Mouse (Mus musculus): ENCODE results near the gene Zrsr1.
A peak's percentile ranks its signal among the peaks of the same experiment; 100 is the strongest.

DNA sequence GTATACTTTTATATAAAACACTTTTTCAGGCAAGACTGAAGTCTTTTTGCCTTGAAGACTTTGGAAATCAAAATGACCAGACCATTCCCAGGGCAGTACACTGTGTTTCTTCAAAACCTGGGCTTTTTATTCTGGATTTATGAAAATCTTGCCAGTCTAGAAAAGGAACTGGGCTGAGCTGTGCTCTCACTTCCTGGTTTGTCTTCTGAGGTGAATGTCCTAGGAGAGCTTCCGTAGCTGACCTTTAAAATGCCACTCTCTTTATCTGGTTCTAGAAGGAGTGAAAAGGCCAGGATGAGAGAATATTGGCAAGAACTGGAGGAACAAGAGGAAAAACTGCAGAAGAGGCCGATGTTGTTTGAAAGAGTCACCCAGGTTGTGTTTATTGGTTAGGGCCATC lies 51.4 kb downstream of the Zrsr1 start:
- TF ChIP-seq MAX (IDR thresholded peaks at IDR 0.05; ENCODE audit: low read length) (no peak), CTCF (conservative IDR thresholded peaks at IDR 0.05 in 1 of 2, IDR thresholded peaks at IDR 0.05 in 1 of 2; ENCODE audit: low read depth in 2 of 2, low read length in 2 of 2) (no peak), HCFC1 (IDR thresholded peaks at IDR 0.05; ENCODE audit: low read depth, low read length) (peak; percentile 70), POLR2A (IDR thresholded peaks at IDR 0.05; ENCODE audit: low read depth, low read length) (no peak), RCOR1 (conservative IDR thresholded peaks at IDR 0.05; ENCODE audit: low read depth, low read length) (no peak)

Data from CH12.LX (cell line).